Mouse (Mus musculus) liver, embryonic 15.5 days (tissue): Measurements from ENCODE around the gene Chrm4. TPM values are rescaled to one million over a fixed set of nuclear protein-coding genes. Genes with fewer than 3 reads are reported as not detected.
A peak's percentile ranks its signal among the peaks of the same experiment; 100 is the strongest.

Experiments used
- ATAC-seq: fragments of 200-750 bp; cut with Nextera tagmentation; 2 replicates; pipeline ENCODE4 v1.8.0; 2017; ENCODE audit warnings: moderate number of reproducible peaks, mild to moderate bottlenecking, moderate library complexity; ENCODE audit not compliant: insufficient read depth
- H3K27ac ChIP-seq: fragments of 300-500 bp; sonication (generic); replicated peaks from 2 replicates; pipeline ENCODE4 v1.5.1; 2015; ENCODE audit warnings: mild to moderate bottlenecking, inconsistent platforms
- H3K27me3 ChIP-seq: fragments of 300-500 bp; sonication (generic); 2 replicates; pipeline ENCODE4 v1.6.1; 2015; ENCODE audit warnings: mild to moderate bottlenecking, inconsistent platforms
- H3K36me3 ChIP-seq: fragments of 300-500 bp; sonication (generic); replicated peaks from 2 replicates; pipeline ENCODE4 v1.6.1; 2015; ENCODE audit warnings: moderate library complexity, mild to moderate bottlenecking, inconsistent platforms
- H3K4me1 ChIP-seq: fragments of 300-500 bp; sonication (generic); replicated peaks from 2 replicates; pipeline ENCODE4 v1.6.1; 2015; ENCODE audit warnings: inconsistent platforms
- H3K4me2 ChIP-seq: fragments of 300-500 bp; sonication (generic); 2 replicates; pipeline ENCODE4 v1.6.1; 2015; ENCODE audit warnings: moderate library complexity, mild to moderate bottlenecking, inconsistent platforms
- H3K4me3 ChIP-seq: fragments of 300-500 bp; sonication (generic); replicated peaks from 2 replicates; pipeline ENCODE4 v1.5.1; 2015; ENCODE audit warnings: mild to moderate bottlenecking, inconsistent platforms
- H3K9ac ChIP-seq: fragments of 300-500 bp; sonication (generic); 2 replicates; pipeline ENCODE4 v1.6.1; 2015; ENCODE audit warnings: moderate library complexity, mild to moderate bottlenecking, inconsistent platforms
- H3K9me3 ChIP-seq: fragments of 300-500 bp; sonication (generic); replicated peaks from 2 replicates; pipeline ENCODE4 v1.6.1; 2016; ENCODE audit warnings: inconsistent platforms
- WGBS: fragments of 180-500 bp; shearing (Covaris S2); methylation state at CpG from one replicate; pipeline ENCODE4 v1.1.7; 2015; ENCODE audit warnings: mixed read lengths; ENCODE audit not compliant: insufficient replicate concordance; 5-methylcytosine and 5-hydroxymethylcytosine counted together
- polyA plus RNA-seq: library from polyadenylated mRNA; unstranded; fragments of >200 nt; fragmentation: Nextera tagmentation; extraction: Ambion mirVana; gene quantifications from 2 replicates; pipeline ENCODE4 v1.2.1, GENCODE M21; 2015

Gene Chrm4
- polyA plus RNA-seq, 1 experiment from 2014 or later, result not detected

DNA sequence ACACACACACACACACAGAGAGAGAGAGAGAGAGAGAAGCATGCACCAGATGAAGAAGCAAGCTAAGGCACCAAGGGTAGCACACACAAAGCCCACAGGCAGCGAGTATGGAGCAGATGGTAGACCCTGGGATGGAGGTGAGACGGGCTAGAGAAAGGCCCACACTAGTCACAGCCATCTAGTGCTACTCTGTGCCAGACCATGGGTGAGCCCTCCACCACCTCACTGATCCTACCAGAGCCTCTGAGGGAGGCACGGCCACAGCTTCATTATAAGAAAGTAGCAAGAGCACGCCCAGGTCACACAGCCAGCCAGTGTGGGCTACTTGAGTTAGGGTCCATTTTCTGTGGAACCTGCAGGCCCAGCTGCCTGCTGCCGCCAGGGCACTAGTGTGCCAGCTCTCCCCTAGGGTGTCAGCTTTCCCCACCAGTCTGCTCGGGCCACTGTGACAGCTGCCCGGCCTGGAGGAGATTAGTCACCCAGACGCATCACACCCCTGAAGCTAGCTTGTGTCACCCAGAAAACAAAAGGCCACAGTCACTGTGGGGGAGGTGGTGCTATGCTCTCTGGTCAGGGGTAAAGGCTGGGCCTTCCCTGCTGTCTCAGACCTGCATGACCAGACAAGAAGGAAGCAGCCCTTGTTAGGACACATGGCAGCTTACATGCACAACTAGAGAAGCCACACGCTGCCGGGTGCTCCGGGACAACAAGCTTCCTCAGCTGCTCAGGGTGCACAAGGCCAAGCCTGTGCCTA, 20.5 kb downstream of the Chrm4 start:
- Histone ChIP-seq H3K9me3 (no peaks in the 10 kb centered on the region), H3K4me3 (peak overlapping the region; percentile 54), H3K9ac (peak overlapping the region; percentile 66), H3K4me1 (peaks cover 87% of the 10 kb centered on the region), H3K36me3 (peaks cover 27% of the 10 kb centered on the region), H3K27ac (peak overlapping the region; percentile 90), H3K27me3 (no peaks in the 10 kb centered on the region), H3K4me2 (peak overlapping the region; percentile 83)
- WGBS, result 22% methylated on average over 11 of the region's 11 CpGs
- ATAC-seq, result peak; percentile 50

DNA sequence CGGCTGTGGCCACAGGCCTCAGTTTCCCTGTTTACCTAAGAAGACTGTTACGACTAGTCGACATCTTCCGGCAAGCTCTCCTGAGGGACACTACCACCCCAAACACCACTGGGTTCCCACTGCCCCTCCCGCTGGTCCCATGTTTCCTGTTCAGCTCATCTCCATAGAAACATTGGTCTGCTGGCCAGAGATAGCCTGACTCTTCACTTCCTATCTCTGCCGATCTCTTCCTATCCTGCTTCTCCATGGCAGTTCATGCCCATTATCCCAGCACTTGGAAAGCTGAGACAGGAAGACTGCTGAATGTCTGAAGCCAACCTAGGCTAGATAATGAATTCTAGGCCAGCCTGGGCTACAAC, 21.1 kb downstream of the Chrm4 start:
- H3K4me1 ChIP-seq, result peaks cover 93% of the 10 kb centered on the region
- H3K27me3 ChIP-seq, result no peaks in the 10 kb centered on the region
- H3K4me2 ChIP-seq, result peak overlapping the region; percentile 83
- 11% methylated on average over 6 of the region's 6 CpGs for WGBS
- no peaks in the 10 kb centered on the region for H3K9me3 ChIP-seq
- H3K4me3 ChIP-seq, result peak overlapping the region; percentile 54
- peak; percentile 49 for ATAC-seq
- H3K36me3 ChIP-seq, result peaks cover 22% of the 10 kb centered on the region
- H3K9ac ChIP-seq, result peak overlapping the region; percentile 66
- H3K27ac ChIP-seq, result peak overlapping the region; percentile 90

DNA sequence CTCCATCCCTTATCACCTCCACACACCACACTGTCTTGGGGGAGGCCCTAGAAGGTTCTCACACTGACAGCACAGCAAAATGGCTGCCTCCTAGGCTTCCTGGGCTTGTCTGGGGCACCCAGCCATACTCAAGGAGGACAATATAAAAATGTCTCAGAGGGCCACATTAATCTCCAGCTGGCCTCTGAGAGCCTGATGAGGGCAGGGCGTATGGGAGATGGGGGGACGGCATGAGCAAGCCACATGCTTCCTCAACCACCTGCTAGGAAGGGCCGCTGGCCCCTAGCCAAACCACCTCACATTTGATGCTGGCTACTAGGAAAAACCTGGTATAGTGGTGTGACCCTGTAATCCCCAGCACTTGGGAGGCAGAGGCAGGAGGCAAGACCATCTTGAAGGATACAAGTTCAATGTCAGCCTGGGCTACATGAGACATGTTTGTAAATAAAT, 21.8 kb downstream of the Chrm4 start:
- no peaks in the 10 kb centered on the region for H3K27me3 ChIP-seq
- 14% methylated on average over 3 of the region's 3 CpGs for WGBS
- peak overlapping the region; percentile 54 for H3K4me3 ChIP-seq
- H3K27ac ChIP-seq, result peak overlapping the region; percentile 90
- H3K36me3 ChIP-seq, result peaks cover 16% of the 10 kb centered on the region
- H3K9ac ChIP-seq, result peak overlapping the region; percentile 66; the same call in 1 of the 2 replicates
- H3K9me3 ChIP-seq, result no peaks in the 10 kb centered on the region
- peak overlapping the region; percentile 83 for H3K4me2 ChIP-seq
- H3K4me1 ChIP-seq, result peaks cover 97% of the 10 kb centered on the region
- ATAC-seq, result 0 out of 2 replicates have a peak, but pooled peaks have one; percentile 20

DNA sequence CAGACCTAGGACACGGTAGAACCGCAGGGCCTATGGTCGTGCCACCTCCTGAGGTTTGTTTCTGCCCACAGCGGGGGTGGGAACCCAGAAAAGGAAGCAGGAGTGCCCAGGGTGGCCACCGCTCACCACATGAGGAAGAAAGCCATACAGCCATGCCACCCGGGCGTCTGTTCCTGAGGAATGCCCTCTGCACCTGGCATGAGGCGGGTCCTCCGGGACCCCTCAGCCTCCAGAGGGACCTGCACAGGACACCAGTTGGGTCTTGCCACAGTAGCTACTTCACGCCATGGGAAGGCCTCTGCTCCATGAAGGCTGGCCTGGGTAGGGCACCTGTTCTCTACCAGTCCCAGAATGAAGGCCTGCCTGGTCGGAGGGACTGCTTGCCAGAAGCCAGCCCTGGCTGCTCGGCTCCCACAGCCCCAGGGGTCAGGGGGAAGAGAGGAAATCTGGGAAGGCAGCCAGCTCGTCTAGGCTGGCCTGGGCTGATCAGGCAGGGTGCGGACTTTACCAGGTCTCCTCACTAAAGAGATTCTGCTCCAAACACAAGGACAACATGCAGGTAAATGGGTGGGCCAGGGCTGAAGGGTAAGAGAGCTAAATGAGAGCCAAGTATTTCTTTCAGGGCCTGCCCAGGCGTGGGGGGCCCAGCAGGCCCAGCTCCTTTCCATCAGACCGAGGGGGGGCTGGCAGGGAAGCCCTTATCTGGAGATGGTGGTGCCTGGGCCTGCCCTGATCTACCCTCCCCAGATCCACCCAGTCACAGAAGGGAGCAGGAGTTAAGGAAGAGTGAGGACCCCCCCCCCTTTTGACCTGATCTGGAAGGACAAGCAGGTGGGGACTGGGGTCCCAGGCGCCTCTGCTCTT, 22.6 kb downstream of the Chrm4 start:
- ATAC-seq, result peak; percentile 78
- 9% methylated on average over 17 of the region's 17 CpGs for WGBS
- Histone ChIP-seq H3K36me3 (peaks cover 13% of the 10 kb centered on the region), H3K9me3 (no peaks in the 10 kb centered on the region), H3K9ac (peak overlapping the region; percentile 66), H3K4me3 (peak overlapping the region; percentile 54), H3K4me1 (peaks cover 99% of the 10 kb centered on the region), H3K27me3 (no peaks in the 10 kb centered on the region), H3K4me2 (peak overlapping the region; percentile 83), H3K27ac (peak overlapping the region; percentile 90)

GRCm38 (mm10) chr2:91950275-91951085, 23.4 kb downstream of the Chrm4 start:
- Histone ChIP-seq H3K4me2 (peak overlapping the region; percentile 83), H3K4me1 (peaks cover 99% of the 10 kb centered on the region), H3K9ac (peak overlapping the region; percentile 66), H3K9me3 (no peaks in the 10 kb centered on the region), H3K4me3 (peak overlapping the region; percentile 54), H3K36me3 (peaks cover 5% of the 10 kb centered on the region), H3K27me3 (no peaks in the 10 kb centered on the region), H3K27ac (peak overlapping the region; percentile 90)
- WGBS, result 4% methylated on average over 15 of the region's 15 CpGs
- ATAC-seq, result peak; percentile 73

- H3K9ac ChIP-seq, result peak overlapping the region; percentile 19; the same call in 1 of the 2 replicates
- no peaks in the 10 kb centered on the region for H3K9me3 ChIP-seq
- ATAC-seq, result no peak
- H3K36me3 ChIP-seq, result no peaks in the 10 kb centered on the region
- no peak overlapping the region for H3K4me3 ChIP-seq
- 43% methylated on average over 5 of the region's 5 CpGs for WGBS
- no peak overlapping the region for H3K4me2 ChIP-seq
- H3K4me1 ChIP-seq, result peaks cover 97% of the 10 kb centered on the region
- peak overlapping the region; percentile 55; the same call in 1 of the 2 replicates for H3K27ac ChIP-seq
- H3K27me3 ChIP-seq, result no peaks in the 10 kb centered on the region
Measured at GRCm38 (mm10) chr2:91953825-91954224, 26.8 kb downstream of the Chrm4 start.

DNA sequence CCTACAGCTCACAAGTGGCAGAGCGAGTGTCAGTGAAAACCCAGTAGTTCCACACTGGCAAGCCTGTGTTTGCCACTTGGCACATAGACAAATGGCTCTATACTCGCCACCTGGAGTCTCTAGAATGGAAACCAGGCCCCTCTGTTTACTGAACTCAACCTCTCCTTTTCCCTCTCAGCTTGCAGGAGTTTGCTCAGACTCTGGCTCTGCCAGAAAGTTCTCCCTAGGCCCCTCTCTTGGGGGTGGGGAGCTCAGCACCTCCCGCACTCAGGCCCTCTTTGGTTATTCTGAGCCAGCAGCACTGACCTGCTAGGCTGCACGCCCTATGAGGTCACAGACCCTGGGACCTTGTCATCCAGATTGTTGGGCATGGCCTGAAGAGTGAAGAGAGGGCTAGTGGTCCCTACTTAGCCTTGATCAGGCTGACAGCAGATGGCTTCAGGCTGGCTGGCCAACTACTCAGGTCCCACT, 28.1 kb downstream of the Chrm4 start:
- Histone ChIP-seq H3K27ac (0 out of 2 replicates have a peak overlapping the region, but pooled peaks have one; percentile 29), H3K4me3 (no peak overlapping the region), H3K27me3 (no peaks in the 10 kb centered on the region), H3K4me2 (no peak overlapping the region), H3K9me3 (no peaks in the 10 kb centered on the region), H3K36me3 (0 out of 2 replicates have a peak, but pooled peaks cover 2% of the 10 kb centered on the region), H3K9ac (no peak overlapping the region), H3K4me1 (peaks cover 97% of the 10 kb centered on the region)
- WGBS, result 67% methylated on average over 4 of the region's 4 CpGs
- no peak for ATAC-seq

- 67% methylated on average over 6 of the region's 6 CpGs for WGBS
- Histone ChIP-seq H3K4me2 (no peak overlapping the region), H3K9me3 (no peaks in the 10 kb centered on the region), H3K4me1 (peaks cover 97% of the 10 kb centered on the region), H3K9ac (no peak overlapping the region), H3K27ac (0 out of 2 replicates have a peak overlapping the region, but pooled peaks have one; percentile 29), H3K36me3 (0 out of 2 replicates have a peak, but pooled peaks cover 8% of the 10 kb centered on the region), H3K27me3 (no peaks in the 10 kb centered on the region), H3K4me3 (no peak overlapping the region)
- no peak for ATAC-seq
Measured at GRCm38 (mm10) chr2:91955875-91956274, 28.8 kb downstream of the Chrm4 start.

DNA sequence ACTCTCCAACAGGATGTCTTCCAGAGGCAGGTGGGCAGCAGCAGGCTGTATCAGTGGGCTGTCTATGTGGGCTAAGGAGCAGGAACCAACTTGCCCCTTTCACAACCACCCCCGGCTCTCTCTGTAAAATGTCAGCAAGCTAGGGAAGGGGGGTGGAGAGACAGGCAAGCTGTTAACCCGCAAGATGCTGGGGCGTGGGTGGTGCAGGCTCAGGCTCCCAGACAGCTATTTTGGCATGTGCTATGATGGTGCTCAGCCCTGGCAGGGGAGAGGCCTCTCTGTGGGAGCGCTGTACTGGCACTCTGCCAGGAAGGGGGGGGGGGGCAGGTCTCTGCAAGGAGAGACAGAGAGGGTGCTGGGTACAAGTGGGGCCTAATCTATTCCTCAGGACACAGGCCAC, 30.0 kb downstream of the Chrm4 start:
- H3K4me3 ChIP-seq, result no peak overlapping the region
- peaks cover 97% of the 10 kb centered on the region for H3K4me1 ChIP-seq
- peak overlapping the region; percentile 39; the same call in 1 of the 2 replicates for H3K9ac ChIP-seq
- 5% methylated on average over 4 of the region's 4 CpGs for WGBS
- peak; percentile 50 for ATAC-seq
- H3K36me3 ChIP-seq, result 0 out of 2 replicates have a peak, but pooled peaks cover 8% of the 10 kb centered on the region
- peak overlapping the region; percentile 61 for H3K27ac ChIP-seq
- H3K9me3 ChIP-seq, result no peaks in the 10 kb centered on the region
- H3K27me3 ChIP-seq, result no peaks in the 10 kb centered on the region
- peak overlapping the region; percentile 43 for H3K4me2 ChIP-seq

DNA sequence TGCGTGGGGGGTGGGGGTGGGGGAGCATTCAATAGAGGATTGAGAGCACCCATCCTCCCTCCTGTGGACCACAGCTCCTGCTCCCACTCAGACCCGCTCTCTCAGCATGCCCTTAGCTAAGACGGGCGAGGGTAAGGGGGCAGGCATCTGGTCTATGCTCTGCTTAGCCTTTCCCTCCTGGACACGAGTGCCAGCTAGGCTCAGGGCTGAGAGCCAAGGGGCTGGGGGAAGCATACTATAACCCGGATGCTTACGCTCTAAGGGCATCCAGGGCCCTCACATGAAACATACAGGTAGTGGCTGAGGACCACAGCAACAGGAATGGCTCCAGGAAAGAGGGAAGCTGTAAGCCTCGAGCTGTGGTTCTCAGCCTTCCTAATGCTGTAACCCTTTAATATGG, 31.0 kb downstream of the Chrm4 start:
- Histone ChIP-seq H3K4me1 (peaks cover 98% of the 10 kb centered on the region), H3K9ac (no peak overlapping the region)
- WGBS, result 76% methylated on average over 8 of the region's 8 CpGs

More for the DNA sequence above, 31.0 kb downstream of the Chrm4 start:
- Histone ChIP-seq H3K27ac (no peak overlapping the region), H3K27me3 (no peaks in the 10 kb centered on the region), H3K4me3 (no peak overlapping the region), H3K9me3 (no peaks in the 10 kb centered on the region), H3K36me3 (0 out of 2 replicates have a peak, but pooled peaks cover 8% of the 10 kb centered on the region), H3K4me2 (no peak overlapping the region)
- ATAC-seq, result no peak
